Mouse (Mus musculus) hindbrain, embryonic 13.5 days (tissue): ENCODE measurements around the gene Pdcd1. TPM values are rescaled to one million over a fixed set of nuclear protein-coding genes. Genes with fewer than 3 reads are reported as not detected.

ENCODE experiments used
- ATAC-seq: fragments of 200-750 bp; cut with Nextera tagmentation; 2 replicates; pipeline ENCODE4 v1.8.0; 2017; ENCODE audit warnings: moderate TSS enrichment; ENCODE audit not compliant: low FRiP score
- H3K27ac ChIP-seq: fragments of 300-500 bp; sonication (generic); 2 replicates; pipeline ENCODE4 v1.5.1; 2015; ENCODE audit warnings: inconsistent platforms, mild to moderate bottlenecking, moderate library complexity
- H3K27me3 ChIP-seq: fragments of 300-500 bp; sonication (generic); 2 replicates; pipeline ENCODE4 v1.6.1; 2015; ENCODE audit warnings: mild to moderate bottlenecking, inconsistent platforms
- H3K36me3 ChIP-seq: fragments of 300-500 bp; sonication (generic); 2 replicates; pipeline ENCODE4 v1.6.1; 2015; ENCODE audit warnings: mild to moderate bottlenecking, inconsistent platforms
- H3K4me1 ChIP-seq: fragments of 300-500 bp; sonication (generic); replicated peaks from 2 replicates; pipeline ENCODE4 v1.6.1; 2015; ENCODE audit warnings: inconsistent platforms
- H3K4me2 ChIP-seq: fragments of 300-500 bp; sonication (generic); 2 replicates; pipeline ENCODE4 v1.6.1; 2015; ENCODE audit warnings: inconsistent platforms, mild to moderate bottlenecking, moderate library complexity
- H3K4me3 ChIP-seq: fragments of 300-500 bp; sonication (generic); 2 replicates; pipeline ENCODE4 v1.5.1; 2015; ENCODE audit warnings: mild to moderate bottlenecking, inconsistent platforms
- H3K9ac ChIP-seq: fragments of 300-500 bp; sonication (generic); 2 replicates; pipeline ENCODE4 v1.6.1; 2015; ENCODE audit warnings: mild to moderate bottlenecking, inconsistent platforms
- H3K9me3 ChIP-seq: fragments of 300-500 bp; sonication (generic); 2 replicates; pipeline ENCODE4 v1.6.1; 2016; ENCODE audit warnings: inconsistent platforms
- WGBS: fragments of 180-500 bp; shearing (Covaris S2); methylation state at CpG from one replicate; pipeline ENCODE4 v1.1.7; 2015; 5-methylcytosine and 5-hydroxymethylcytosine counted together
- polyA plus RNA-seq: library from polyadenylated mRNA; unstranded; fragments of >200 nt; fragmentation: Nextera tagmentation; extraction: Ambion mirVana; gene quantifications from 2 replicates; pipeline ENCODE4 v1.2.1, GENCODE M21; 2015

Pdcd1 gene
- polyA plus RNA-seq, 1 experiment from 2014 or later, result not detected

GRCm38 (mm10) chr1:94057401-94057800, 5.0 kb upstream of the Pdcd1 start:
- Histone ChIP-seq H3K4me3 (no peak overlapping the region), H3K27ac (no peak overlapping the region), H3K36me3 (no peaks in the 10 kb centered on the region), H3K4me2 (no peak overlapping the region), H3K4me1 (no peaks in the 10 kb centered on the region; the same call in 1 of the 2 replicates), H3K9ac (no peak overlapping the region), H3K9me3 (no peaks in the 10 kb centered on the region), H3K27me3 (no peaks in the 10 kb centered on the region)
- 100% methylated on average over 2 of the region's 2 CpGs for WGBS
- no peak for ATAC-seq

- Histone ChIP-seq H3K4me2 (no peak overlapping the region), H3K27me3 (no peaks in the 10 kb centered on the region), H3K4me3 (no peak overlapping the region), H3K9ac (no peak overlapping the region), H3K36me3 (no peaks in the 10 kb centered on the region), H3K4me1 (no peaks in the 10 kb centered on the region; the same call in 1 of the 2 replicates), H3K9me3 (no peaks in the 10 kb centered on the region), H3K27ac (no peak overlapping the region)
- ATAC-seq, result no peak
- WGBS, result 82% methylated on average over 3 of the region's 3 CpGs
Observed at GRCm38 (mm10) chr1:94055966-94056365, 3.6 kb upstream of the Pdcd1 start.

- no peaks in the 10 kb centered on the region for H3K9me3 ChIP-seq
- H3K36me3 ChIP-seq, result no peaks in the 10 kb centered on the region
Observed at GRCm38 (mm10) chr1:94054481-94054880, 2.1 kb upstream of the Pdcd1 start.

GRCm38 (mm10) chr1:94053530-94054216, 1.3 kb upstream of the Pdcd1 start:
- ATAC-seq, result no peak
- no peaks in the 10 kb centered on the region for H3K27me3 ChIP-seq
- H3K4me2 ChIP-seq, result no peak overlapping the region
- H3K9ac ChIP-seq, result no peak overlapping the region
- H3K36me3 ChIP-seq, result no peaks in the 10 kb centered on the region
- H3K4me1 ChIP-seq, result no peaks in the 10 kb centered on the region
- no peak overlapping the region for H3K27ac ChIP-seq
- H3K9me3 ChIP-seq, result no peaks in the 10 kb centered on the region
- WGBS, result 76% methylated on average over 7 of the region's 7 CpGs
- no peak overlapping the region for H3K4me3 ChIP-seq

More at GRCm38 (mm10) chr1:94054481-94054880, 2.1 kb upstream of the Pdcd1 start:
- no peak for ATAC-seq
- WGBS, result 62% methylated on average over 1 of the region's 1 CpGs
- Histone ChIP-seq H3K27ac (no peak overlapping the region), H3K4me3 (no peak overlapping the region), H3K4me2 (no peak overlapping the region), H3K27me3 (no peaks in the 10 kb centered on the region), H3K4me1 (no peaks in the 10 kb centered on the region), H3K9ac (no peak overlapping the region)

- Histone ChIP-seq H3K4me2 (no peak overlapping the region), H3K4me1 (no peaks in the 10 kb centered on the region)
Observed at GRCm38 (mm10) chr1:94051104-94051503, 1.2 kb downstream of the Pdcd1 start.

GRCm38 (mm10) chr1:94046544-94046943, 5.8 kb downstream of the Pdcd1 start:
- WGBS, result 77% methylated on average over 4 of the region's 4 CpGs
- H3K4me3 ChIP-seq, result no peak overlapping the region
- no peak for ATAC-seq

More at GRCm38 (mm10) chr1:94051104-94051503, 1.2 kb downstream of the Pdcd1 start:
- 93% methylated on average over 5 of the region's 5 CpGs for WGBS
- Histone ChIP-seq H3K36me3 (no peaks in the 10 kb centered on the region), H3K9ac (no peak overlapping the region), H3K27me3 (no peaks in the 10 kb centered on the region), H3K9me3 (no peaks in the 10 kb centered on the region), H3K4me3 (no peak overlapping the region), H3K27ac (no peak overlapping the region)
- no peak for ATAC-seq

GRCm38 (mm10) chr1:94045559-94045958, 6.8 kb downstream of the Pdcd1 start:
- Histone ChIP-seq H3K9ac (no peak overlapping the region), H3K9me3 (no peaks in the 10 kb centered on the region), H3K36me3 (no peaks in the 10 kb centered on the region), H3K27me3 (no peaks in the 10 kb centered on the region), H3K4me3 (no peak overlapping the region), H3K27ac (no peak overlapping the region), H3K4me1 (no peaks in the 10 kb centered on the region), H3K4me2 (no peak overlapping the region)
- ATAC-seq, result no peak
- WGBS, result 82% methylated on average over 3 of the region's 3 CpGs

More at GRCm38 (mm10) chr1:94046544-94046943, 5.8 kb downstream of the Pdcd1 start:
- Histone ChIP-seq H3K9me3 (no peaks in the 10 kb centered on the region), H3K27me3 (no peaks in the 10 kb centered on the region), H3K9ac (no peak overlapping the region), H3K4me2 (no peak overlapping the region), H3K27ac (no peak overlapping the region), H3K4me1 (no peaks in the 10 kb centered on the region), H3K36me3 (no peaks in the 10 kb centered on the region)

- Histone ChIP-seq H3K4me3 (no peak overlapping the region), H3K9ac (no peak overlapping the region), H3K9me3 (no peaks in the 10 kb centered on the region), H3K36me3 (no peaks in the 10 kb centered on the region), H3K27ac (no peak overlapping the region), H3K27me3 (no peaks in the 10 kb centered on the region), H3K4me1 (peaks cover 7% of the 10 kb centered on the region), H3K4me2 (no peak overlapping the region)
- 93% methylated on average over 2 of the region's 2 CpGs for WGBS
- ATAC-seq, result no peak
Observed at GRCm38 (mm10) chr1:94040391-94040790, 12.0 kb downstream of the Pdcd1 start.

- H3K27me3 ChIP-seq, result no peaks in the 10 kb centered on the region
- peak overlapping the region; percentile 86 for H3K27ac ChIP-seq
- H3K9ac ChIP-seq, result peak overlapping the region; percentile 76
- peak overlapping the region; percentile 47 for H3K4me3 ChIP-seq
- no peaks in the 10 kb centered on the region for H3K9me3 ChIP-seq
- H3K36me3 ChIP-seq, result no peaks in the 10 kb centered on the region
- under 1% methylated on average over 25 of the region's 25 CpGs for WGBS
- peaks cover 12% of the 10 kb centered on the region for H3K4me1 ChIP-seq
- H3K4me2 ChIP-seq, result peak overlapping the region; percentile 82
- peak; percentile 93 for ATAC-seq
Observed at GRCm38 (mm10) chr1:94034984-94035743, 17.2 kb downstream of the Pdcd1 start.

GRCm38 (mm10) chr1:94033075-94033602, 19.2 kb downstream of the Pdcd1 start:
- no peak for ATAC-seq
- Histone ChIP-seq H3K36me3 (no peaks in the 10 kb centered on the region), H3K4me3 (no peak overlapping the region), H3K4me2 (no peak overlapping the region), H3K27me3 (no peaks in the 10 kb centered on the region), H3K27ac (no peak overlapping the region), H3K4me1 (peaks cover 12% of the 10 kb centered on the region), H3K9me3 (no peaks in the 10 kb centered on the region), H3K9ac (no peak overlapping the region)
- 94% methylated on average over 2 of the region's 2 CpGs for WGBS

GRCm38 (mm10) chr1:94028741-94029140, 23.6 kb downstream of the Pdcd1 start:
- Histone ChIP-seq H3K4me2 (no peak overlapping the region), H3K27me3 (no peaks in the 10 kb centered on the region), H3K9ac (no peak overlapping the region), H3K27ac (no peak overlapping the region), H3K9me3 (no peaks in the 10 kb centered on the region), H3K4me3 (no peak overlapping the region), H3K36me3 (no peaks in the 10 kb centered on the region), H3K4me1 (no peaks in the 10 kb centered on the region)
- ATAC-seq, result no peak
- 94% methylated on average over 2 of the region's 2 CpGs for WGBS

GRCm38 (mm10) chr1:94027506-94028108, 24.7 kb downstream of the Pdcd1 start:
- Histone ChIP-seq H3K9me3 (no peaks in the 10 kb centered on the region), H3K4me1 (no peaks in the 10 kb centered on the region), H3K4me2 (no peak overlapping the region), H3K9ac (no peak overlapping the region), H3K27me3 (no peaks in the 10 kb centered on the region), H3K36me3 (no peaks in the 10 kb centered on the region), H3K4me3 (no peak overlapping the region), H3K27ac (no peak overlapping the region)
- no peak for ATAC-seq
- 77% methylated on average over 12 of the region's 12 CpGs for WGBS
